Mouse (Mus musculus): ENCODE data around the gene Nop10. TPM values are rescaled to one million over a fixed set of nuclear protein-coding genes. Genes with fewer than 3 reads are reported as not detected.

Gene Nop10
- 180 and 199 TPM in 2 replicates for polyA plus RNA-seq (2015; fragmentation: Nextera tagmentation; extraction: Ambion mirVana)

- Histone ChIP-seq H3K9ac (peak within 1 kb of the TSS; percentile 54), H3K9me3 (no peaks in the 10 kb centered on the region), H3K27ac (replicated peaks) (peak within 1 kb of the TSS; percentile 77), H3K27me3 (no peaks in the 10 kb centered on the region), H3K4me2 (peak within 1 kb of the TSS; percentile 54), H3K4me1 (replicated peaks) (peaks cover 30% of the 10 kb centered on the region), H3K4me3 (peak within 1 kb of the TSS; percentile 56), H3K36me3 (no peaks in the 10 kb centered on the region)
- WGBS = under 1% methylated on average over 36 of the region's 36 CpGs
- peak; percentile 71 for ATAC-seq (ENCODE audit: low FRiP score, low read depth)
Observed at GRCm38 (mm10) chr2:112261748-112262653, at the start of gene Nop10. Gene Nop10, plus strand, starts transcription at chr2:112261926.

DNA sequence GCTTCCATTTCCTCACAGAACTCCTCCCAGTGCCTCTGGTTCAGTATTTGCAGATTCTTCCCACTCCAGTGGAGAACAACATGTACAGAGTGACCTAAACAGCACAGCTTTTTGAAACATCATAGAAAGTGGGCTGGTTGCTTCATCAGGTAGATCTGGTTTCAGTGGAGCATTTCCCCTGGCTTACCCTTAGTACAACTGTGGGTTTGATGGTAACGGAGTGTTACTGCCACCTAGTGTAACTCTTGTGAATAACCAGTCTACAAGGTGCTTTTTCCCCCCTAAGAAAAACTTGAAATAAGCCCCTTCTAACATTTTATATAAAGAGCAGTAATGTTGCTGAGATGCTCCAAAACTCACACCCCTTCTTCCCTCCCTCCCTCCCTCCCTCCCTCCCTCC lies 45.7 kb upstream of the Nop10 start:
- no peak for ATAC-seq (ENCODE audit: low FRiP score, low read depth)
- Histone ChIP-seq H3K4me2 (no peak overlapping the region), H3K9ac (no peak overlapping the region), H3K36me3 (no peaks in the 10 kb centered on the region), H3K27ac (replicated peaks) (no peak overlapping the region), H3K27me3 (no peaks in the 10 kb centered on the region), H3K9me3 (no peaks in the 10 kb centered on the region), H3K4me3 (no peak overlapping the region), H3K4me1 (replicated peaks) (no peaks in the 10 kb centered on the region)
- WGBS = 4% methylated on average over 1 of the region's 1 CpGs

DNA sequence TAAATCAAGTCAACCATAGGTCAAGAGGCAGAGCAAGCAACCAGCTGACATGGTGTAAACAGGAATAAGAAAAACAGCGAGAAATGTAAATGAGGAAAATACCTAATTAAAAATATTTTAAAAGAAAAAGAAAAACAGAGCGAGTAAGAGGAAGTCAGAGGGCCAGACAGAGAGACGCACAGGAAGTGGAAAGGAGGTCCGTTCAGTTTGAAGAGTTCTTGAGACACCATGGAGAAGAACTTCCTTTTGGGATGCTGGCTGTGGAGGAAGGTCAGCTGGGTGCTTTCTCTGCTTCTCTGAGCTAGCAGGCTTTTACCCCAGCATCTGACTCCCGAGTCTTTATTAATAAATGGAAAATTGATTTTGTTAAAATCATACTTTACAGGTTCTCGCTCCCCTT lies 44.1 kb upstream of the Nop10 start:
- no peak overlapping the region for H3K4me2 ChIP-seq
- WGBS = 81% methylated on average over 6 of the region's 6 CpGs
- no peak overlapping the region for H3K4me3 ChIP-seq

GRCm38 (mm10) chr2:112220880-112221279 lies 40.8 kb upstream of the Nop10 start:
- Histone ChIP-seq H3K27me3 (no peaks in the 10 kb centered on the region), H3K4me1 (replicated peaks) (no peaks in the 10 kb centered on the region), H3K4me3 (no peak overlapping the region), H3K36me3 (no peaks in the 10 kb centered on the region), H3K27ac (replicated peaks) (no peak overlapping the region), H3K9me3 (no peaks in the 10 kb centered on the region), H3K4me2 (no peak overlapping the region), H3K9ac (no peak overlapping the region)
- no peak for ATAC-seq (ENCODE audit: low FRiP score, low read depth)
- 93% methylated on average over 5 of the region's 5 CpGs for WGBS

More for the DNA sequence above, 44.1 kb upstream of the Nop10 start:
- no peaks in the 10 kb centered on the region for H3K9me3 ChIP-seq
- H3K36me3 ChIP-seq = no peaks in the 10 kb centered on the region
- ATAC-seq (ENCODE audit: low FRiP score, low read depth) = no peak
- no peaks in the 10 kb centered on the region for H3K27me3 ChIP-seq
- H3K4me1 ChIP-seq (replicated peaks) = no peaks in the 10 kb centered on the region
- no peak overlapping the region for H3K9ac ChIP-seq
- no peak overlapping the region for H3K27ac ChIP-seq (replicated peaks)

GRCm38 (mm10) chr2:112222607-112223006 lies 39.1 kb upstream of the Nop10 start:
- Histone ChIP-seq H3K4me3 (no peak overlapping the region), H3K36me3 (no peaks in the 10 kb centered on the region), H3K27ac (replicated peaks) (no peak overlapping the region), H3K27me3 (no peaks in the 10 kb centered on the region), H3K4me1 (replicated peaks) (no peaks in the 10 kb centered on the region), H3K9ac (no peak overlapping the region), H3K9me3 (no peaks in the 10 kb centered on the region), H3K4me2 (no peak overlapping the region)
- WGBS = 79% methylated on average over 5 of the region's 5 CpGs
- no peak for ATAC-seq (ENCODE audit: low FRiP score, low read depth)

- Histone ChIP-seq H3K4me3 (no peak overlapping the region), H3K27ac (replicated peaks) (no peak overlapping the region), H3K27me3 (no peaks in the 10 kb centered on the region), H3K9me3 (no peaks in the 10 kb centered on the region), H3K36me3 (no peaks in the 10 kb centered on the region), H3K4me1 (replicated peaks) (no peaks in the 10 kb centered on the region), H3K4me2 (no peak overlapping the region), H3K9ac (no peak overlapping the region)
- no peak for ATAC-seq (ENCODE audit: low FRiP score, low read depth)
- WGBS = 74% methylated on average over 4 of the region's 4 CpGs
Observed at GRCm38 (mm10) chr2:112224356-112224755, 37.4 kb upstream of the Nop10 start.

DNA sequence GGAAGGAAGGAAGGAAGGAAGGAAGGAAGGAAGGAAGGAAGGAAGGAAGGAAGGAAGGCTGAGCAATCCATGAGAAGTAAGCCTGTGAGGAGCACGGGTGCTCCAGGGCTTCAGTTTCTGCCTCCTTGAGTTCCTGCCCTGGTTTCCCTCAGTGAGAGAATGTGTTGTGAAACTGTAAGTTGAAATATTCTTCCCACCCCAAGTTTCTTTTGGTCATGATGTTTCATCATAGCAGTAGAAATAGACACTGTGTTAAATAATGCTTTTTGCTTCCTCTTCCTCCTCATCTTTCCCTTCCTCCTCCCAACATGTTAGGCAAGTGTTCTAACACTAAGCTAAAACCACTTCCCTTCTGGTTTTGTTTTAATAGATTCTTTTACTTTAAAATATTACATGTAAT lies 29.1 kb upstream of the Nop10 start:
- no peaks in the 10 kb centered on the region for H3K36me3 ChIP-seq
- ATAC-seq (ENCODE audit: low FRiP score, low read depth) = no peak
- WGBS = 88% methylated on average over 1 of the region's 1 CpGs

GRCm38 (mm10) chr2:112236620-112237019 lies 25.1 kb upstream of the Nop10 start:
- Histone ChIP-seq H3K27ac (replicated peaks) (no peak overlapping the region), H3K36me3 (no peaks in the 10 kb centered on the region), H3K4me1 (replicated peaks) (peaks cover 15% of the 10 kb centered on the region), H3K9me3 (no peaks in the 10 kb centered on the region), H3K4me3 (no peak overlapping the region), H3K4me2 (no peak overlapping the region), H3K9ac (no peak overlapping the region), H3K27me3 (no peaks in the 10 kb centered on the region)
- 84% methylated on average over 2 of the region's 2 CpGs for WGBS
- ATAC-seq (ENCODE audit: low FRiP score, low read depth) = no peak

More for the DNA sequence above, 29.1 kb upstream of the Nop10 start:
- no peak overlapping the region for H3K4me3 ChIP-seq
- H3K4me2 ChIP-seq = no peak overlapping the region
- H3K9me3 ChIP-seq = no peaks in the 10 kb centered on the region
- no peak overlapping the region for H3K27ac ChIP-seq (replicated peaks)
- H3K27me3 ChIP-seq = no peaks in the 10 kb centered on the region
- no peak overlapping the region for H3K9ac ChIP-seq
- no peaks in the 10 kb centered on the region for H3K4me1 ChIP-seq (replicated peaks)

- no peak overlapping the region for H3K27ac ChIP-seq (replicated peaks)
- ATAC-seq (ENCODE audit: low FRiP score, low read depth) = no peak
- no peaks in the 10 kb centered on the region for H3K9me3 ChIP-seq
- no peak overlapping the region for H3K4me3 ChIP-seq
- no peak overlapping the region for H3K9ac ChIP-seq
- peaks cover 15% of the 10 kb centered on the region for H3K4me1 ChIP-seq (replicated peaks)
- H3K36me3 ChIP-seq = 0 out of 2 replicates have a peak, but pooled peaks cover 2% of the 10 kb centered on the region
- H3K4me2 ChIP-seq = no peak overlapping the region
- 17% methylated on average over 4 of the region's 4 CpGs for WGBS
- no peaks in the 10 kb centered on the region for H3K27me3 ChIP-seq
Observed at GRCm38 (mm10) chr2:112238006-112238405, 23.7 kb upstream of the Nop10 start.

- H3K4me3 ChIP-seq = peak within 1 kb of the TSS; percentile 95
- peaks cover 12% of the 10 kb centered on the region for H3K36me3 ChIP-seq
- no peaks in the 10 kb centered on the region for H3K27me3 ChIP-seq
- WGBS = under 1% methylated on average over 81 of the region's 94 CpGs
- H3K4me1 ChIP-seq (replicated peaks) = peaks cover 15% of the 10 kb centered on the region
- peak within 1 kb of the TSS; percentile 96 for H3K9ac ChIP-seq
- no peaks in the 10 kb centered on the region for H3K9me3 ChIP-seq
- peak within 1 kb of the TSS; percentile 86 for H3K4me2 ChIP-seq
- peak; percentile 89 for ATAC-seq (ENCODE audit: low FRiP score, low read depth)
- H3K27ac ChIP-seq (replicated peaks) = peak within 1 kb of the TSS; percentile 98
Observed at GRCm38 (mm10) chr2:112239212-112239934, 22.4 kb upstream of the Nop10 start, which contains the start of gene Lpcat4. Gene Lpcat4, plus strand, starts transcription at chr2:112239468.

- Histone ChIP-seq H3K4me3 (peak overlapping the region; percentile 95), H3K9me3 (no peaks in the 10 kb centered on the region), H3K27me3 (no peaks in the 10 kb centered on the region), H3K36me3 (peaks cover 18% of the 10 kb centered on the region), H3K9ac (peak overlapping the region; percentile 96), H3K4me1 (replicated peaks) (peaks cover 15% of the 10 kb centered on the region), H3K27ac (replicated peaks) (peak overlapping the region; percentile 98), H3K4me2 (peak overlapping the region; percentile 86)
- ATAC-seq (ENCODE audit: low FRiP score, low read depth) = peak; percentile 66
- WGBS = 1% methylated on average over 27 of the region's 28 CpGs
Observed at GRCm38 (mm10) chr2:112239935-112240721, 21.6 kb upstream of the Nop10 start.

Data from hindbrain, embryonic 15.5 days (tissue).